Mouse (Mus musculus) Muller cell, postnatal 12 days (primary cell): Measurements from ENCODE around the gene Olfr126.

Experiments used
- DNase-seq: peaks from one replicate; pipeline ENCODE4 v3.0.0-alpha.2; 2015; ENCODE audit errors: inconsistent ontology term

Gene Olfr126

DNA sequence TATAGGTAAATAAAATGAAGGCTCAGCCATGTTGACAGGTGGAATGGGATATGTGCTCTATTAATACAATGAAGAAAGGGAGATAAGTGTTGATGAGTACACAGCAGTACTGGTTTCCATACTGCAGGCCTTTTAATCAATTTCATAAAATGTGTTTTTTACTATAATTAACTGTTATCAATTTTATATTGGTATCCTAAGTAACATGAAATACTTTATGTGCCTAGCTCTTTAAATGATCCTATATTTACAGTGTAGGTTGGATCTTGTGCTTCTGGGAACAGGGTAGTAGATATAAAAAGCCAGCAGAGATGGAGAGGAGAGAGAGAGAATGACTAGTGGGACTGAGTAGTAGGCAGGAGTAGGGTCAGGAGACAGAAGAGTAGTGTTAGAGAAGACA is at the start of gene Olfr126:
Olfr126 (plus strand) TSS at position 301 of the 400 bp plus-strand sequence.
- DNase-seq, result no peak

DNA sequence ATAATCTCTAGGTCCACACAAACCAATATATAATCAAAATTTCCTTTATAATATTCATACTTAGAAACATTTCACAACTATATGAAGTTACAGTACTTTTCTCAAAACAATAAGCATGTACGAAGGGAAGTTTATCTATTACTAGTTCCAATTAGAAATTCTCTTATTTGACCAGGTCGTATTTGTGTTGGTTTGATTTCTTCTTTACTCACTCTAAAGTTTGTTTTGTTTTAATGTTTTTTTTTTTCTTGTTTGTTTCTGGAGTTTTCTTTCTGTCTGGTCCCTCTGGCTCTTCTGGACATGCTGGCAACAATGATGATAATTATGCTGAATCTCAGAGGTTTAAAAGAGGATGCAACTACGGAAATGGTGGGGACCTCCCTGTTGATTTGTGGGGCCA is 47.7 kb upstream of the Olfr126 start, which contains the start of gene Olfr124:
Olfr124 (plus strand) TSS at position 301 of the 400 bp plus-strand sequence.
- no peak for DNase-seq

DNA sequence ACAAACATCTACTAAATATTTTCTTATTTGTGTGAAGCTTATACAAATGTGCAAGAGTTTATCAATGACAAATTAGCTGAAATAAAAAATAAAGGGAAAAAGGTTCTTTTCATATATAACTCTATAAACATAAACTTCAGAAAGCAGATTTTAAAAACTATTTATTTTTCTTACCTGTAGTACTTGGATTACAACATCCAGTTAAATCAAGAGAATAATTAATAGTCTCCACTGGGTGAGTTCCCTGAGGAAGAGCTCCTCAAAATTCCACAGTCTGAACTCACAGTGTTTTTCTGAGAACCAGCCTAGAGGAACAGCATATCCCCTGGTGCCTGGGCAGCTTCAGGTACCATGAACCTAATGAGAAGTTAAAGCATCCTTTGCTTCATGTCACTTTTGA is 14.6 kb upstream of the Olfr126 start, which contains the start of gene Olfr125:
Olfr125 (plus strand) TSS at position 301 of the 400 bp plus-strand sequence.
- DNase-seq, result no peak

DNA sequence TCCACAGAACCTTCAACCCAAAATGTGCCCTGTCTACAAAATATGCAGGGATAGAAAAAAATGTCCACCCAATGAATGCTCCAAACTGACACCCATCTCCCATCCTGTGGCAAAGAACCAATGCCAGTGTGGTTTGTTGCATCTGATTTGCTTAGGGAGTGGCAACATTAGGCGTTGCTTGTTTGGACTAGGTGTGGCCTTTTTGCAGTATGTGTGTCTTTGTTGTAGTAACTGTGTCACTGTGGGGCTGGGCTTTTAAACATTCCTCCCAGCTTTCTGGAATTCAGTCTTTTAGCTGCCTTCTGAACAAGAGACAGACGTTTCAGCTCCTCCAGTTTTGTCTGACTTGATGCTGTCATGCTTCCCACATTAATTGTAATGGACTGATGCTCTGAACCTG is 16.6 kb downstream of the Olfr126 start:
- DNase-seq, result no peak

DNA sequence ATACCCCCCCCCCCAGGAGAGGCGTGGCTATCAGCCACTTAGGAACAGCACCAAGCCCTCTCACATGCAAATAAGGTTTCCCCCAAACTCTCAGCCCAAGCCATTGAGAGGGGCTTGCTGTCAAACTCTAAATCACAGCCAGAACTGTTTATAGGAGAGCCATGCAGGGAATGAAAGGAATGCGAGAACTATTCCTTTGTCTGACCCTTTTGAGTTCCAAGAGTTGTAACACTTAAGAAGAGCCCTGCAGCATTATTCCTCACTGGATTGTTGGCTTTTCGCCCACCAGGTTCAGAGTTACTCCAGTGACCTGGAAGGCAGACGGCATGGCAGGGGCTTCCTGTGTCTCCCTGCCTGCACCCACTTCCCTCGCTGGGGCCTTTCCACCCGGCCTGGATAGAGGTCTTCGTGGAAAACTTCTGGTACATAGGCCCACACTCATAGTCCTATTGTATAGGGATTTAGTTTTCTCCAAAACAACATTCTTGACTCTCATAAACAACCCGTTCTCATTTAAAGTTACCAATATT is 22.5 kb downstream of the Olfr126 start:
- no peak for DNase-seq

DNA sequence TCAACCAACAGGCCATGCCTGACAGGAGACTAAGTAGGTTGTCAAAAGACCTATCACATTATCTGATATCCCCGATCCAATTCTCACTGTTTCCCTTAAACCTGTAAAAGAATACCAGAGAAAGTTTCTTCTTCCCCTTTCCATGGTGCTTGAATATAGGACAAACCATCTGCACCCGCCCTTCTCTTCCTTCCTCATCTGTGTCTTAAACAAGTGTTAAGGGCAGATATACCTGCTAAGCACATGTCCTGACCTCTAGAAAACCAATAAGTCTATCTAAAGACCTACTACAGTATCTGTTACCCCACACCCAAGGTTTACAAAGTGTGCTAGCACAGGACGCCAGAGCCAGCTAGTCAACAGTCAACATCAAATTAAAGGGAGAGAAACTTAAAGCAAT is 26.5 kb downstream of the Olfr126 start:
- DNase-seq, result no peak

DNA sequence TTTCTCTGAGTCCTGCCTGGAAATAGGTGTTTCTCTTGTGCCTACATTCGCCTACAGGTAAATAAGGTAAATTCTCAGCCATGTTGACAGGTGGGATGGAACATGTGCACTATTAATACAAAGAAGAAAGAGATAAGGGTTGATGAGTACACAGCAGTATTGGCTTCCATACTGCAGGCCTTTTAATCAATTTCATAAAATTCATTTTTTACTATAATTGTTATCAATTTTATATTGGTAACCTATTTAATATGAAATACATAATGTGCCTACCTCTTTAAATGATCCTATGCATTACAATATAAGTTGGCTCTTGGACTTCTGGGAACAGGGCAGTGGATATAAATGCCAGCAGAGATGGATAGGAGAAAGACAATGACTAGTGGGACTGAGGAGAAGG is 52.9 kb downstream of the Olfr126 start, which contains the start of gene Olfr127:
Olfr127 (plus strand) TSS at position 301 of the 400 bp plus-strand sequence.
- no peak for DNase-seq
